Mouse (Mus musculus): Measurements from ENCODE around the gene Sept11.

GRCm38 (mm10) chr5:93126222-93126929 is 33.1 kb downstream of the Sept11 start:
- no peak for TF ChIP-seq POLR2A (IDR thresholded peaks at IDR 0.05; ENCODE audit: control insufficient read depth, low read depth, low read length)
- TF ChIP-seq CTCF (IDR thresholded peaks at IDR 0.05; ENCODE audit: control insufficient read depth, insufficient read depth, insufficient replicate concordance, low read depth, low read length), result no peak
